Mouse (Mus musculus) WW6 (cell line): ENCODE results near the gene Add3.

Experiments
- DNase-seq: peaks from one replicate; pipeline ENCODE4 v3.0.0-alpha.2; 2013; ENCODE audit warnings: low read depth, low spot score

The Add3 gene

GRCm38 (mm10) chr19:53233586-53233985, 93.3 kb downstream of the Add3 start:
- no peak for DNase-seq

DNA sequence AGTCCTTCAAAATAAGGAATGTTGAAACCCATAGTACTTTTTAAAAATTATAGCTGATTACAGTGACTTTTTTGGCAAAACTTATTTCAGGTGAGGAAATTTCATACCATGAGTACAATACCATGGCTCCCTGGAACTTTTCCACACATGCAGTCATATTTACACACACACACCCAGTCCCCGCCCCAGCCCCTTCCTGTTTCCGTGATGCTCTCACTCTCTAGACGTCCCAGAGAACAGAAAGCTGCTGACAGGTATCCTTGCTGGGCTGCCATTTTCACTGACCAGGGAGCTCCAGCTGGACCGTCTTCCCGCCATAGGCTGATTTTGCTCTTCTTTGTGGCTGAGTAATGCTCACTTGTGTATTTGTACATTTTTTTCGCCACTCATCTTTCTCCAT, 101.6 kb downstream of the Add3 start:
- DNase-seq, result no peak

- DNase-seq, result no peak
These were observed 103.7 kb downstream of the Add3 start for GRCm38 (mm10) chr19:53243956-53244355.

DNA sequence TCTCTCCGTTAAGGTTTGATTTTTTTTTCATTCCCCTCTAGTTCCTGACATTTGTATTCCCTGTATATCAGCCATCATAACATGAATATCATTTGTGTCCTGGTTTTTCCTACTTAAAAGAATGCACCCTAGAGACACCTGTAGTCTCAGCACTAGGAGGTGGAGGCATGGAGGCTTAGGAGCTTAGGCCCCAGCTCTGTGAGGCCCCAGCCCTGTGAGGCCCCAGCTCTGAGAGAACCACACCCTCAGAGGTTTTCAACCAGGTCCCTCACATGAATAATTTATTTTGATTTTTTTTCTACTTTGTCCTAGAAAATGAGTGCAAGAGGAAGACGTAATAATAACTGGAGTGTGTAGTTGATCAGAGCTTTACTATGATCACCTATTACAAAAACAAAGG, 107.3 kb downstream of the Add3 start:
- DNase-seq, result no peak

- no peak for DNase-seq
These were observed 107.8 kb downstream of the Add3 start for GRCm38 (mm10) chr19:53248023-53248494.

- DNase-seq, result no peak
These were observed 110.8 kb downstream of the Add3 start for GRCm38 (mm10) chr19:53251015-53251414.

DNA sequence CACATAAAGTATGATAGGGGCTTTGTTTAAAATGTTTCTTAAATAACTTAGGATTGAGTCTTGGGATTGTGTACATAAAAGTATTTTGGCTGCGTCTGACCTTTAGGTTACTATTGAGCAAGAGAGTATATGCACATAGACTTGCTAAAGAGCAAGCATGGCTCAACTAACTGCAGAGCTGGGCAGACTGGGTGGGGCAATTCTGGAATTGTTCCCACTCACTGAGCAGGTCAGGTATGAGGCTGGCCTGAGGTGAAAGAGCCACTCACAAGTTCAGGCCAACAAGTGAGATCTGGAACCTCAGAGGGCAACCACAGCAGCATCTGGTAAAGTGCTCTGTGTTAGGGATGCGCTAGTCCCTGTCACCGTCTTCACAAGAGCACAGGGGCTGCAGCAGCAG, 111.4 kb downstream of the Add3 start:
- DNase-seq, result no peak

GRCm38 (mm10) chr19:53252111-53253028, 112.1 kb downstream of the Add3 start:
- DNase-seq, result no peak

GRCm38 (mm10) chr19:53256361-53256760, 116.1 kb downstream of the Add3 start:
- no peak for DNase-seq

- DNase-seq, result no peak
These were observed 116.8 kb downstream of the Add3 start for GRCm38 (mm10) chr19:53256991-53257594.

- DNase-seq, result no peak
These were observed 117.7 kb downstream of the Add3 start for GRCm38 (mm10) chr19:53257631-53258560.

DNA sequence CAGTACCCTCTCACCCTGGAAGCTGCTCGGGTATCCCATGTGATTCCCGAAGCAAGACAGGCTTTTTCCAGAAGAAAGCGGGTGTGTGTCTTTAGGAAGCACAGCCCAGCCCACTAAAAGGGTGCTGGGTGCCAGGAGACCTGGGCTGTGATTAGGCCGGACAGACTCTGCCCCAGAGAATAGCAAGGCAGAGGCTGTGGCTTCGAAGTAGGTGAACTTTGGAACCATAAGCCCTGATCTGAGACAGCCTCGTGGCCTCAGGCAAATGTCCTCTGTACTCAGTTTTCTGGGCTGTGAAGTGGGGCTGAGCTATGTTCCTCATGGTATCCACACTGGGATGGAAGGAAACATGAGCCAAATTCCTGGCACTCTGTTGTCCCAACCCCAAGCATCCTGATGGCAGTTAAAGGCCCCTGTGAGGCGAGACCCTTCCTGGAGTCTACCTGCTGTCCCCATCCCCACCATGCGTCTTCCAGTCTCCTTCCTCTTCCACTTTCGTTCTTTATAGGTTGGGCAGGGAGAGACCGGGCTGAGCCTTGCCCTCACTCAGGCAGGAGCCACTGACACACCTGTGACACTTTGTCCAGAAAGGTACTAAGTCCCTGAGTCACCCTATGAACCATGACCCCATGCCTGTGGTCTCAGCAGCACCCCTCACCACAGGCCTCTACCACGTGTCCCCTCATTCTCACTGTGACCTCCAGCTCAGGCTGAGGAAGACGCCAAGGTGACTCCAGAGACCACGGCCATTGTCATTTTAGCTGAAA, 118.7 kb downstream of the Add3 start:
- no peak for DNase-seq

GRCm38 (mm10) chr19:53259541-53259940, 119.3 kb downstream of the Add3 start:
- DNase-seq, result no peak

GRCm38 (mm10) chr19:53260261-53260660, 120.0 kb downstream of the Add3 start:
- DNase-seq, result no peak

DNA sequence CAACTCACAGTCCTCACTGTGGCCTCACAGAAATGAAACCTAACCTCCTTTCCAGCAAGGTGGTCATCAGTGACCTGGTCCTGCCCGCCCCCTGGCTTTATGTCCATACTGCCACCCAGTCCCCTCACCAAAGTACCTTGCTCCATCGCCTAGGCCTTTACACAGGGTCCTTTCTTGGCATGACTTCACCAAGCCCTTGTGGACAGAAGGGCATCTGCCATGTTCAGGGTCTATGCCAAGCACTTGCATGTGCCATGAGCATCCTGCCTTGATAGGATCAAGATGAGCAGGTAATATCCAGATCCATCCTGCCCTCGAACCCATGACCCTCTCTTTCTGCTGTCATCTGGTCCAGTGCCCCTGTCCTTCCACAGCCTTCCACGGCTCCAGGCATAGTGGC, 120.6 kb downstream of the Add3 start:
- no peak for DNase-seq

DNA sequence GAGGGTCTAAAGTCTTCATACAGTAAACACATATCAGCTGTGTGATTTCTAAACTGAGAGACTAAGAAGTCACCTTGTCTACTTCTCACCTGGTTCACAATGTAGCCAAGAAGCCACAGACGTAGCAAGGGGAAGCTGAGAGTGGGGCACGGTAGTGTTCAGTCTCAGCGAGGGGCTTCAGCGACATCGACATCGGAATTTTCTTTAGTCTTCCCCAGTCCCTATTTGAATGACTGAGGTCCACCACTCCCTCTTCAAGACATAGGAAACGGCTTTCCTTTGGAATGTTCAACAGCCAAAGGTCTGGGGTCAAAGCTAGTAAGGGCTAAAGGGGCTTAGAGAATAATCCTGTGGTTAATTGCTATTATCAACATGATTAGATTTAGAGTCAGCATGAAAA, 121.8 kb downstream of the Add3 start:
- no peak for DNase-seq

DNA sequence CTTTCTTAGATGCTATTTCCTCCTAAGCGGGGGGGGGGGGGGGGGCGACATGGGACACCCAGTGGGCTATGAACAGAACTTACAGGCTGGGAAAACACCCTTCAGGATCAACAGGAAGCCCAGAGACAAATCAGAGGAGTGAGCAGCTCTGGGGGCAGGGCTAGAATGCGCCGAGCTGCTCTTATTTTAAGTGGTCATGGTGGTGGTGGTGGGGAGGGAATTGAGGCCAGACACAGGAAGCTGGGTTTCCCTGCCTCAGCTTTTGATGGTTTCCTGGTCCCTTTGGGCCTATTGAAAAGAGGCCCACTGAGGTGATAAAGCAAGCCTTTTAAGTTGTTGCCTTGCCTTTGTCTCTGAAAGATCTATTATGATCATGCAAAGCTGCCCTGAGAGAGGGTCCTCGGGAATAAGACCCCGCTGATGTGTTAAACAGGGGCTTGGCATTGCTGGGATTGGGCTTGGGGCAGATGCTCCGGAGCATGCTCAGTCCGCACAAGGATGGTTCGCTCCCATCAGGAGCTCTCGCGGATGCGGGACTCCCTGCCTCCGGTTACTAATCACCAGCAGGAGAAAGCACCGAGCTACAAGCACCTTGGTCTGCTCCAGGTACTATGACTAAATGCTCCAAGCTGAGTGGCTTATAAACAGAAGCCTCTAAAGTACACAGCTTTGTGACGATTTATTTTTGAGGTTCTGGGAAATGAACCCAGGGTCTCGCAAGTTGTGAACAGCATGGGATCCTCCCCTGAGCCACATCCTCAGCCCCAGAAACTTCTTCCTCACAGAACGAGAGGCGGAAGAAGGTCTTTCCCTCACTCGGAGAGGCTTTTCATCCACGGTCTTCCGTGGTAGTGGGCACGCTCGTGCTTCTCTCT, 123.9 kb downstream of the Add3 start:
- no peak for DNase-seq

- DNase-seq, result no peak
These were observed 124.8 kb downstream of the Add3 start for GRCm38 (mm10) chr19:53264821-53265727.

DNA sequence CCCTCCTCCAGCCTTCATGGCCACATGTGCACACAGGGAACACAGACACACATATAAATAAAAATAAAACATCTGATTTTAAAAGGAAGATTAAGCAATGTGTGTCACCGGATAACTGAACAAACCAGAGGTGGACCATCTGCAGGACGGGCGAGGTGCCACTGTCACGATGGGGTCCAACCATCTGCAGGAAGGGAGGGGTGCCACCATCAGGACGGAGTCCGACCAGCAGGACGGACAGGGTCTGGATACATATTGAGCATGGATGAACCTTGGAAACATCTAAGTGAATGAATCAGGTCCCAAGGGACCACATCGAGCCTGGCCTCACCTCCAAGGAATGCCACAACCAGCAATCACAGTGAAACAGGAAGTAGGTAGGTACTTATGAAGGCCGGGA, 127.1 kb downstream of the Add3 start:
- DNase-seq, result no peak
